Mouse (Mus musculus) gastrocnemius, postnatal 10 days (tissue): ENCODE results near the gene Vmn2r78. TPM values are rescaled to one million over a fixed set of nuclear protein-coding genes. Genes with fewer than 3 reads are reported as not detected.
"Not testable (repeated sequence)": the region's sequence is repeated elsewhere in the genome, so short reads cannot be mapped to it uniquely, and the experiment has no call there.

ENCODE experiments used
- DNase-seq: peaks from one replicate; pipeline ENCODE4 v3.0.0; 2021; ENCODE audit warnings: mixed read lengths
- long read RNA-seq, 2 experiments: library from polyadenylated mRNA; stranded (forward); transcript quantifications; one replicate each; pipeline ENCODE4 v2.0.0; 2021
- total RNA-seq, 2 experiments: library from RNA; stranded (reverse); gene quantifications; 2 replicates each; pipeline ENCODE4 v1.2.3; 2021

Vmn2r78 gene
- total RNA-seq, result not detected
- long read RNA-seq, experiment 1, result 0 reads
- long read RNA-seq, experiment 2, result 0 reads

GRCm38 (mm10) chr7:86914794-86915193 is at the start of gene Vmn2r78:
Gene Vmn2r78, plus strand, starts transcription at chr7:86915094.
- not testable (repeated sequence) for DNase-seq

- DNase-seq, result no peak
Measured at GRCm38 (mm10) chr7:86889470-86890469, 25.1 kb upstream of the Vmn2r78 start.

DNA sequence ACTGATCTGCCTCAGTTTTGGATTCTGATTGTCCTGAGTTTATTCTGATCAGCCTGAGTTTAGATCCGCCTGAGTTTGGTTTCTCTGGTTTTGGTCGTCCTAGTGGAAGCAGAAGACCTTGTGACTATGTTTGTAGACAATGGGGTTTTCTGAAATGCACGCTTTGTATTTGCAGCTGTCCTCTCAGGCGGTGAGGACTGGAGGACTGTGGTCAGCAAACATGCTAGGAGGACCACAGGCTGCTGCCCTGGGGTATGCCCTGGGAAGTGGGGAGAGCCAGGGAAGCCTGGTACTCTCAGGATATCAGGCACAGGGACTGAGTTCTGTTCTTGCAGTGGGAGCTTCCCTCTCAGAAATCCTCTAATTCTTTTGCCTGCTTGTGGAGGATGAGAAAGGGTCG is 22.4 kb downstream of the Vmn2r78 start:
- DNase-seq, result no peak

- no peak for DNase-seq
Measured at GRCm38 (mm10) chr7:86994700-86995099, 79.8 kb downstream of the Vmn2r78 start.

- DNase-seq, result not testable (repeated sequence)
Measured at GRCm38 (mm10) chr7:86995815-86996214, 80.9 kb downstream of the Vmn2r78 start, which contains the start of gene Vmn2r79. Gene Vmn2r79, plus strand, starts transcription at chr7:86996115.

Other genes starting within 250 kb of the Vmn2r78 start
- gene Olfr292, start 226.8 kb upstream of the Vmn2r78 start, total RNA-seq, result not detected
- gene Folh1, start 139.2 kb upstream of the Vmn2r78 start, total RNA-seq, result under 1 TPM in 1 of 2 experiments, not detected in 1; 0.20 TPM
- not detected for gene Vmn2r77, start 120.1 kb upstream of the Vmn2r78 start, total RNA-seq
- not detected for gene Vmn2r79, start 81.0 kb downstream of the Vmn2r78 start, total RNA-seq